Mouse (Mus musculus) heart, embryonic 15.5 days (tissue): ENCODE results near the gene Dok3. TPM values are rescaled to one million over a fixed set of nuclear protein-coding genes. Genes with fewer than 3 reads are reported as not detected.

ENCODE experiments used
- ATAC-seq: fragments of 200-750 bp; cut with Nextera tagmentation; replicated peaks from 2 replicates; pipeline ENCODE4 v1.8.0; 2017; ENCODE audit warnings: low read depth, moderate TSS enrichment; ENCODE audit not compliant: insufficient number of reproducible peaks, insufficient read depth, low FRiP score
- H3K27ac ChIP-seq: fragments of 300-500 bp; sonication (generic); 2 replicates; pipeline ENCODE4 v1.5.1; 2015; ENCODE audit warnings: mild to moderate bottlenecking, inconsistent platforms
- H3K27me3 ChIP-seq: fragments of 300-500 bp; sonication (generic); 2 replicates; pipeline ENCODE4 v1.6.1; 2015; ENCODE audit warnings: inconsistent platforms
- H3K36me3 ChIP-seq: fragments of 300-500 bp; sonication (generic); 2 replicates; pipeline ENCODE4 v1.6.1; 2015; ENCODE audit warnings: mild to moderate bottlenecking, inconsistent platforms
- H3K4me1 ChIP-seq: fragments of 300-500 bp; sonication (generic); replicated peaks from 2 replicates; pipeline ENCODE4 v1.6.1; 2015; ENCODE audit warnings: inconsistent platforms
- H3K4me2 ChIP-seq: fragments of 300-500 bp; sonication (generic); 2 replicates; pipeline ENCODE4 v1.6.1; 2015; ENCODE audit warnings: inconsistent platforms, mild to moderate bottlenecking, moderate library complexity
- H3K4me3 ChIP-seq: fragments of 300-500 bp; sonication (generic); 2 replicates; pipeline ENCODE4 v1.5.1; 2015; ENCODE audit warnings: mild to moderate bottlenecking, inconsistent platforms
- H3K9ac ChIP-seq: fragments of 300-500 bp; sonication (generic); 2 replicates; pipeline ENCODE4 v1.6.1; 2015; ENCODE audit warnings: mild to moderate bottlenecking, inconsistent platforms
- H3K9me3 ChIP-seq: fragments of 300-500 bp; sonication (generic); replicated peaks from 2 replicates; pipeline ENCODE4 v1.6.1; 2016; ENCODE audit warnings: inconsistent platforms
- WGBS: fragments of 180-500 bp; shearing (Covaris S2); methylation state at CpG from one replicate; pipeline ENCODE4 v1.1.7; 2015; ENCODE audit warnings: mixed read lengths; 5-methylcytosine and 5-hydroxymethylcytosine counted together
- polyA plus RNA-seq: library from polyadenylated mRNA; unstranded; fragments of >200 nt; fragmentation: Nextera tagmentation; extraction: Ambion mirVana; gene quantifications from 2 replicates; pipeline ENCODE4 v1.2.1, GENCODE M21; 2015

The Dok3 gene
- polyA plus RNA-seq, 1 experiment from 2014 or later: 1.3 TPM

DNA sequence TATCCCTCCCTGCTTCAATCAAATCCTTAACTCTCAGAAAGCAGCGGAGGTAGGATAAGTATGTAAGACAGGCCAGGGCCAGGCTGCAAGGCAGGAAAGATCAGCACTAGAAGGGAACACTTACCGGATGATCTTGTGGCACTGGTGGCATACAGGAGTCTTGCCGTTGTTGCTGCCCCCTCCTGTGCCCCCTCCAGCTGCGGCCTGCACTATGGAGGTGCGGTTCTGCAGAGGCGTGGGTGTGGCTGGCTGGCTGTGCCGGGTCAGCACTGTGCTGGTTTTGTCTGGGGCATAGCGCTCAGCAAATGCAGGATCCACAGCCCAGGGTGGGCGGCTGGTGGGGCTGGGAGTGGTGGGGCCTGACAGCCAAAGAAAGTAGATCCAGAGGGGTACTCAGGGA lies 23.3 kb downstream of the Dok3 start:
- 96% methylated on average over 9 of the region's 9 CpGs for WGBS
- H3K4me2 ChIP-seq: no peak overlapping the region
- ATAC-seq: no peak

DNA sequence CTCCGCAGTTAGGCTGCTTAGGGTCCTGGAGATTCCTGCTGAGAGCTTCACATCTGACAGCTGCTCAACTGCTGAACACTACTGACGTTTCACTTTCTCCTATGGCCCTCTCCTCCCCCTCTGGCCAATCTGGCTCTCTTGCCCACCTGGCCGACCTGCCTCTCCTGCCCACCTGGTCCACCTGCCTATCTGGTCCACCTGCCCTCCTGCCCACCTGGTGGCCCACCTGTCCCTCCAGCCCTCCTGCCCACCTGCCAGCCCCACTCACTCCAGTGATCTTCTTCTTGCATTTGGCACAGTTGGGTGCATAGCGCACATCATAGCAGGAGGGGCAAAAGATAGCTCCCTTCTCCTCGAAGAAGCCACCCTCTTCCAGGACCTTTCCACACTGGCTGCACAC lies 24.7 kb downstream of the Dok3 start:
- peaks cover 9% of the 10 kb centered on the region; the same call in 1 of the 2 replicates for H3K27me3 ChIP-seq
- ATAC-seq: no peak
- no peak overlapping the region for H3K4me2 ChIP-seq
- no peak overlapping the region for H3K4me3 ChIP-seq
- peaks cover 87% of the 10 kb centered on the region for H3K36me3 ChIP-seq
- no peak overlapping the region for H3K27ac ChIP-seq
- H3K4me1 ChIP-seq: peaks cover 23% of the 10 kb centered on the region
- no peaks in the 10 kb centered on the region for H3K9me3 ChIP-seq
- WGBS: 78% methylated on average over 5 of the region's 5 CpGs
- H3K9ac ChIP-seq: no peak overlapping the region

More for the DNA sequence above, 23.3 kb downstream of the Dok3 start:
- Histone ChIP-seq H3K36me3 (peaks cover 79% of the 10 kb centered on the region), H3K9ac (no peak overlapping the region), H3K4me3 (no peak overlapping the region), H3K9me3 (no peaks in the 10 kb centered on the region), H3K27me3 (0 out of 2 replicates have a peak, but pooled peaks cover 3% of the 10 kb centered on the region), H3K27ac (no peak overlapping the region), H3K4me1 (peaks cover 37% of the 10 kb centered on the region)

DNA sequence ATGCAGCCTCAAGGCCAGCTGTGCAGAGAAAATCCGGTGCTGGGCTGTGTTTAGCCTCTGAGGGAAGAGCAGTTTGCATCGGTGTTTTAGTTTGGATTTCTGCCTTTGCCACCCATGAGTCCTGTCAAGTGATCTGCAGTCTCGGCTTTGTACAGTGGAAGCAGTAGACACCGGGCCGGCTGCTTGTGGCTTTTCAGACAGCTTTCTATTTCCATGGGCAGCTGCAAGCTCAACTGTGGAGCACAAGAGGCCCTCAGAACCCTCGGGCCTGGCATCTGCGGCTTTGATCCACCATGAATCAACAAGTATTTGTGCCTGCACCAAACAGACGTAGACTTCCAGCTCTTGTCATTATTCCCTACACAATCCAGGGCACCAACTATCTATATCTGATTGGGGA lies 26.7 kb downstream of the Dok3 start:
- no peak for ATAC-seq
- 86% methylated on average over 8 of the region's 8 CpGs for WGBS
- Histone ChIP-seq H3K9me3 (no peaks in the 10 kb centered on the region), H3K36me3 (peaks cover 82% of the 10 kb centered on the region), H3K4me3 (no peak overlapping the region), H3K27ac (no peak overlapping the region), H3K27me3 (peaks cover 27% of the 10 kb centered on the region), H3K4me1 (peaks cover 5% of the 10 kb centered on the region), H3K4me2 (no peak overlapping the region), H3K9ac (no peak overlapping the region)

DNA sequence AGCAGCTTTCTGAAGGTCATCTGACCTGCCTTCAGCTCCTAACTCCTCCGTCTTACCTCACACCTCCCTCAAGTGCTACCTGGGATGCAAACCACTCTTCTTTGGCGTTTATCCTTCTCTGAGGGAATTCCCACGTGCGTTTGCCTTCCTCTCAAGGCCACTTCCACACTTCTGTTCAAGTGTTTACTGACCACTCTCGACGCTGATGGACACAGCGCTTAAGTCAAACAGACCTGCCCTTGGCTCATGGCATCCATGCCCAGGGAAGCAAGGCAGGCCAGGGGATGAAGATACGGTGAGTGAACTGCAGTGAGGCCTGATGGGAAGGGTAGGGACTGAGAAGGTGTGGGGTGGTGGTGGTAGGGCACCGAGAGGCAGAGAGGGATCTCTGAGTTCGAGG lies 28.5 kb downstream of the Dok3 start:
- no peak overlapping the region for H3K27ac ChIP-seq
- H3K36me3 ChIP-seq: peaks cover 64% of the 10 kb centered on the region
- no peak overlapping the region for H3K4me3 ChIP-seq
- 77% methylated on average over 10 of the region's 10 CpGs for WGBS
- no peak for ATAC-seq
- H3K27me3 ChIP-seq: peaks cover 33% of the 10 kb centered on the region
- H3K4me2 ChIP-seq: no peak overlapping the region
- H3K9me3 ChIP-seq: no peaks in the 10 kb centered on the region
- no peak overlapping the region for H3K9ac ChIP-seq
- H3K4me1 ChIP-seq: peaks cover 16% of the 10 kb centered on the region

DNA sequence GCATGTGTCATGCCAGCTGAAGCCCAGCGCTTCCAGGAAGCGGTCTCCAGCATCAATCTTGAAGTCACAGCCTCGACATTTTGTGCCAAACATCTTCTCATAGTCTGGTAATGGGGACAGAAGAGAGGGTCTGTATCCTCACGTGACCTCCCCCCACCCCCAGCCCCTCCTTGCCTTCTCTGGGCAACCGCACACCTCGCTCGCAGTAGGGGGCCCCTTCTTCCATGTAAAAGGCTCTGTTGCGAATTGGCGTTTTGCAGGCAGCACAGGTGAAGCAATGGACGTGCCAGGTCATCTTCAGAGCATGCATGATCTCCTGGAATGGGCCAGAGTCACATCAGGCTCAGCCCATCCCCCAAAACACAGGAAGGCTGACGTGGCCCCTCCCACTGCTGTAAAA lies 30.2 kb downstream of the Dok3 start:
- peaks cover 54% of the 10 kb centered on the region for H3K36me3 ChIP-seq
- no peaks in the 10 kb centered on the region for H3K9me3 ChIP-seq
- no peak overlapping the region for H3K27ac ChIP-seq
- no peak for ATAC-seq
- H3K4me3 ChIP-seq: no peak overlapping the region
- peaks cover 32% of the 10 kb centered on the region for H3K4me1 ChIP-seq
- WGBS: 80% methylated on average over 11 of the region's 11 CpGs
- H3K27me3 ChIP-seq: peaks cover 40% of the 10 kb centered on the region
- no peak overlapping the region for H3K9ac ChIP-seq
- no peak overlapping the region for H3K4me2 ChIP-seq

DNA sequence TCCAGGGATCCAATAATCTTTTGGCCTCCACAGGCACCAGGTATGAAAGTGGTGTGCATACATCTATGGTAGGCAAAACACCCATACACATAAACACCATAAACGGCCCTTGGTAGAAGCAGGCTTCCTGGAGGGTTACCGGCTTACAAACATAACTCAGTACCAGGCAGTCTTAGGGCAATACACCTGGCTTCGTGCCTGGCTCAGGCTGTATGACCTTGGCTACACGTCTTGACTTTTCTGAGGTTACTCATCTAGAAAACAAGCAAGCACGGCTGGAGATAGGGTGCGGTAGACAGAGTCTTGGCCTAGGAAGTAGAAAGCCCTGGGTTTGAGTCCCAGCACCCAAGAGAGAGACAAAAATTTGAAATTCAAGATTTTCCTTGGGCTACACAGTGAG lies 32.4 kb downstream of the Dok3 start:
- no peak overlapping the region for H3K27ac ChIP-seq
- H3K4me2 ChIP-seq: no peak overlapping the region
- no peak overlapping the region for H3K4me3 ChIP-seq
- H3K9ac ChIP-seq: no peak overlapping the region
- peaks cover 57% of the 10 kb centered on the region for H3K27me3 ChIP-seq
- WGBS: 76% methylated on average over 6 of the region's 6 CpGs
- H3K36me3 ChIP-seq: peaks cover 32% of the 10 kb centered on the region
- no peaks in the 10 kb centered on the region for H3K9me3 ChIP-seq
- peaks cover 29% of the 10 kb centered on the region for H3K4me1 ChIP-seq
- ATAC-seq: no peak

DNA sequence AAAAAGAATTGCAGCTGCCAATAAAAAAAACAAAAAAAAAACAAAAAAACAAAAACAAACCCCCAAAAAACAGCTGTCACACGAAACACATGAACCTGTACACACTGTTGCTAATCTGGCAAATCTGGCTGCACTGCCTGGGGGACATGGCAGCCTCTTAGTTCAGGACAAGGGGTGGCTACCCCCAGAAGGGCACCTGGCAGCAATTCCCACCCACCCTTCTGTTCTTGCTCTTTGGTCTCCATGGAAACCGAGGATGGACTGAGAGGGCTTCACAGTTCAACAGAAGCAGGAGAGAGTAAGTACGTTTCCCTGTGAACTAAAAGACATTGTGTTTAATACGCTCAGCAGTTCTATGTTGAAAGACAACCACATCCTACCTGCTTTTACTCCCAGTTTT lies 33.4 kb downstream of the Dok3 start:
- Histone ChIP-seq H3K4me1 (peaks cover 29% of the 10 kb centered on the region), H3K4me3 (no peak overlapping the region), H3K27ac (no peak overlapping the region), H3K9me3 (no peaks in the 10 kb centered on the region), H3K4me2 (0 out of 2 replicates have a peak overlapping the region, but pooled peaks have one; percentile 1), H3K9ac (no peak overlapping the region), H3K27me3 (peaks cover 67% of the 10 kb centered on the region), H3K36me3 (peaks cover 23% of the 10 kb centered on the region)
- no peak for ATAC-seq
- 42% methylated on average over 4 of the region's 4 CpGs for WGBS

DNA sequence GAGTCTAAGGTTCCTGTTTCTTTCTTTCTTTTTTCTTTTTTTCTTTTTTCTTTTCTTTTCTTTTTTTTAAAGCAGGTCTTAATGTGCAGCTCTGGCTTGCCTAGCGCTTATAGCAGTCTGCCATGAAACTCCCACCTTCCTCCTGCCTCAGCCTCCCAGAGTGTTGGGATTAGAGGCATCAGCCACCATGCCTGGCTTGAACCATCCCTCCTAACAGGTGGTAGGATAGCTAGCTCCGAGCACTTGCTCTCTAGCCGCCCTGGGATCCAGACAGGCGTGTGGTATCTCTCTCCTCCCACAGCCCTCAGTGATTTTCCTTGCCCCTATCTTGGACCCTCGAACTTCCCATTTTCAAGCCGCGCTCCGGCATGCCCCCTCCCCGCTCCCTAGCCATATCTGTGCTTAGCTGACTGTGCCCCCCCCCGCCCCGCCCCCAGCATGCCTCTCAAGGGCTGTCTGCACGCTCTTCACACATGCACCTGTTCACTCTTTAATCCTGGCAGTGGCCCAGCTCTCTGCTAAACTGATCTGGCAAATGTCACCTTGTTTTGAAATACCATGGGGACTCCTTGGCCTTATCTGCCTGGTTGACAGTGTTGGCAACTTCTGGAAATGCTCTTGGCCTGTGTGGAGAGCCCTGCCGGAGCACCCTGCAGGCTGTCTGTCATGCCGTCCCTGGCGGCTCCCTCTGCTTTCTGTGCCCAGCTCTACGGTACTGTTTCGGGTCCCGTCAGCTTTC lies 34.0 kb downstream of the Dok3 start:
- Histone ChIP-seq H3K4me1 (peaks cover 29% of the 10 kb centered on the region), H3K36me3 (peaks cover 17% of the 10 kb centered on the region), H3K4me2 (peak overlapping the region; percentile 33), H3K9me3 (no peaks in the 10 kb centered on the region), H3K27ac (0 out of 2 replicates have a peak overlapping the region, but pooled peaks have one; percentile 12), H3K4me3 (no peak overlapping the region), H3K27me3 (peaks cover 70% of the 10 kb centered on the region), H3K9ac (no peak overlapping the region)
- 5% methylated on average over 18 of the region's 18 CpGs for WGBS
- ATAC-seq: peak; percentile 91

DNA sequence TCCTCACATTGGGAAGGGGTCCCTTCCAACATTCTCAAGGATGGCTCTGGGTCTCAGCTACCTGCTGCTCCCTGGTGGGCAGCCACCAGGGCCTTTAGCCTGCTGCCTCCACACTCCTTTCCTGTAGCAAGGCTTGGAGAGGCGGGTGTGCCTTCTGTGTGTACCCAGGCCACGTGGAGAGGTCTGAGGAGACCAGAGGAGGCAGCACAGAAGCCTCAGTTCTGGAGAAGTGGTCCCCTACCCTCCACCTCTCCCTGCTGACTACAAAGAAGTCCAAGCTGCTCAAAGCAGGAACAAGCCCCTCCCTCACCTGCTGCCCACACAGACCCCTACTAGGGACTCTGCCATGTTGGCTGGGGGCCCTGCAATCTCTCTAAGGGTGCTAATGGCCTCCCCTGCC lies 34.8 kb downstream of the Dok3 start:
- peaks cover 13% of the 10 kb centered on the region; the same call in 1 of the 2 replicates for H3K36me3 ChIP-seq
- WGBS: 30% methylated on average over 2 of the region's 2 CpGs
- no peak for ATAC-seq
- H3K4me2 ChIP-seq: no peak overlapping the region
- H3K4me3 ChIP-seq: no peak overlapping the region
- H3K9ac ChIP-seq: no peak overlapping the region
- peaks cover 29% of the 10 kb centered on the region for H3K4me1 ChIP-seq
- no peak overlapping the region for H3K27ac ChIP-seq
- no peaks in the 10 kb centered on the region for H3K9me3 ChIP-seq
- H3K27me3 ChIP-seq: peaks cover 72% of the 10 kb centered on the region

DNA sequence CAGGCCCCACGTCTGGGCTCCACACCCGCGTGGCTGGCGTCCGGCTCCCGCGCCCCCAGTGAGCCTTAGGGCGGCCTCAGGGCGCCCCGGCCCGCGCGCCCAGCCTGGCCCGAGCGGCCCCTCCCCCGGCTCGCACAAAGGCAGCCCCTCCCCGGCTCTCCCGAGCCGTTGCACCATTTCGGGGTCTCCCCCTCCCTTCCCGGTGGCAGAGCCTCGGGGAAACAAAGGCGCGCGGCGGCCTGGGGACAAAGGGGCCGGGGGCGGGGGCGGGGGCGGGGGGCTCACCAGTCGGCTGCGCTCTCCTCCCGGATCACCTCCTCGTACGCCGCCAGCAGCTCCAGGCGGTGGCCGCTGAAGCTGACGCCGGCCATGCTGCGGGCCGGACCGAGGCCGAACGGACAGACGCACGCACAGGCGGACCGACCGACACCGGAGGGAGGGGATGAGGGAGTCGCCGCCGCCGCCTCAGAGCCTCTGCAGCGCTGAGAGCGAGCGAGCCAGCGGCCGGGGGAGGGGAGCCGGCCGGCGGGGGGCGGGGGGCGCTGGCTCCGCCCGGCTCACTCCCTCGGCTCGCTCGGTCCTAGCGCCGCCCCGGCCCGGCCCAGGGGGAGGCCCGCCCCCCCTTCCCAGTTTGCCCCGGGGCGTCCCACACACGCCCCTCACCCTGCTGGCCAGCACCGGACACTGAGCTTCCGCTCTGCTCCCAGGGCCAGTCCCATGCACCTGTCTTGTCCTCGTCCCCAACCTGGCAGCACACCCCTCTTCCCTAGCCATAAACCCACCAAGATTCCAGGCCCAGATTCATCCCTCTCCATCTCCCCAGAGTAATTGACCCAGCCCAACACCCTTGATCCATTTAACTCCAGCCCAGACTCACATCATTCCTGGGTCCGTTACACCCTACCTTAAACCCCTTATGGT lies 41.3 kb downstream of the Dok3 start, which contains the start of gene Dbn1:
Gene Dbn1, minus strand, starts transcription at position 534 of the 921 bp plus-strand sequence.
- Histone ChIP-seq H3K27me3 (peaks cover 91% of the 10 kb centered on the region), H3K9ac (peak within 1 kb of the TSS; percentile 92), H3K4me2 (peak within 1 kb of the TSS; percentile 95), H3K9me3 (no peaks in the 10 kb centered on the region), H3K36me3 (no peaks in the 10 kb centered on the region), H3K27ac (peak within 1 kb of the TSS; percentile 86), H3K4me1 (peaks cover 56% of the 10 kb centered on the region), H3K4me3 (peak within 1 kb of the TSS; percentile 88)
- ATAC-seq: peak; percentile 78
- 2% methylated on average over 65 of the region's 83 CpGs for WGBS

DNA sequence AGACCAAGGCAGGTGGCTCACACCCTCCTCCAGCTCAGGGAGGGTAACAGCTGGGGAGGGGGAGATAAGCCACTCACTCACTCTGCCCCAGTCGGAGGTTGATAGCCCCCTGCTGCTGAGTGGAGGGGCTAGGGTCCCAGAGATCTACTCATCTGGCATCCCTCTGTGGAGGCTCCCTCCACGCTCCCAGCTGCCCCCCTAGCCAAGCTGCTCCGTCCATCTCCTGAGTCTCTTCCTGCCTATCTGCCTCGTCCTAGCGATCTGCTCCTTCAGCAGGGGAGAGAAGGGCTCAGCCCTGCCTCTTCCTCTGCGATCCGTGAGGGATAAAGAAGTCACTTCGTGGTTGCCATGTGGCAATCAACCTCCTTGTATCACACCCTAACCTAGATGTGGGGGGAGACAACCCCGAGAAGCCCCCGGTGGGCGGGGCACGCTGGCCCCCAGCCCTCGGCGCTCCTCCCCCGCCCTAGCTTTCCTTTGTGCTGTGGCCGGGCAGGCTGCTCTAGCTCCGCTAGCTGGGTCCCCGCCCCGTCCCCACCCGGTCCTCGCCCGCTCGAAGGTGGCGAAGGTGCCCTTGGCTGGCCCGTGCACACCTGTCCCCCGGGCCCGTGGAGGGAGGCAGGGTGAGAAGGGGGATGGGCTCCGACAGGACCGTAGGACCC lies 42.0 kb downstream of the Dok3 start:
- H3K36me3 ChIP-seq: peaks cover 3% of the 10 kb centered on the region; the same call in 1 of the 2 replicates
- WGBS: 1% methylated on average over 27 of the region's 29 CpGs
- ATAC-seq: peak; percentile 48
- peak overlapping the region; percentile 92 for H3K9ac ChIP-seq
- peaks cover 88% of the 10 kb centered on the region for H3K27me3 ChIP-seq
- H3K4me2 ChIP-seq: peak overlapping the region; percentile 95
- H3K9me3 ChIP-seq: no peaks in the 10 kb centered on the region
- H3K27ac ChIP-seq: peak overlapping the region; percentile 86
- peak overlapping the region; percentile 88 for H3K4me3 ChIP-seq
- H3K4me1 ChIP-seq: peaks cover 64% of the 10 kb centered on the region
